Mouse (Mus musculus) right cerebral cortex, adult 2 months (tissue): ENCODE results near the gene Etv6.
A peak's percentile ranks its signal among the peaks of the same experiment; 100 is the strongest.

Experiments
- DNase-seq, 2 experiments: peaks; one replicate each; pipeline ENCODE4 v3.0.0; 2021 to 2022; ENCODE audit warnings: low spot score in 2 of 2

Etv6 gene

DNA sequence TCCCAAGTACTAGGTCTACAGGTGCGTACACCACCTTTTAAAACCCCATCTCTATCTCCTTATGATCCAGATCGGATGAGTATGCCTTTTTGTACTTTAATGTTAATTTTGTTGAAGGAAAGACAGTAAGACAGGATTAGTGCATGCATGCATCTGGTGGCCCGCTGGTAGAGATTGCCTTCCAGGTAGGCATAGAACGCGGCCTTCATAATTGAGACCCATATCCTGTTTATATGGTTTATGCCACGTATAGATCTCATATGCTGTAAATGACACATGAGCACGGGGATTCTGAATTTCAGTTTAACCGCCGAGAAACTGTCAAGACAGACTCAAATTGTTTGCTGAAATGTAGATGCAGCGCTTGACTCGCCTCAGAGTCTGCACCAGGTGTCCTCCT lies 133.3 kb downstream of the Etv6 start:
- no peak for DNase-seq

DNA sequence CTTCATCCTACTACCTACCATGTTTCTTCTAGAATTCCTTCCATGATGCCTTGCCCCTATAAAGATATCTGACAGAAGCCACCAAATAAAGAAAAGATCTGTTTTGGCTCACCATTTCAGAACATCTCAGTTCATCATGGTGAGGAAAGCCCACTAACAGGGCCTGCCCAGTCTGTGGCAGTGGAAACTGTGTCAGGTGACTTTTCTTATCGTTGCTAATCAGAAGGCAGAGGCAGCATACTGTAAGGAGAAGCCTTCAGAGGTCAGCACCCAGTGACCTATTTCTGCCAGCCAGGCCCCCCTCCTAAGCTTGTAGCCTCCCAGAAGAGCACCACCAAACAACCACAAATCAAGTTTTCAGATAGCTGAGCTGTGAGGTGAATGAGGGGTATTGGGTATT lies 135.7 kb downstream of the Etv6 start:
- no peak for DNase-seq

DNA sequence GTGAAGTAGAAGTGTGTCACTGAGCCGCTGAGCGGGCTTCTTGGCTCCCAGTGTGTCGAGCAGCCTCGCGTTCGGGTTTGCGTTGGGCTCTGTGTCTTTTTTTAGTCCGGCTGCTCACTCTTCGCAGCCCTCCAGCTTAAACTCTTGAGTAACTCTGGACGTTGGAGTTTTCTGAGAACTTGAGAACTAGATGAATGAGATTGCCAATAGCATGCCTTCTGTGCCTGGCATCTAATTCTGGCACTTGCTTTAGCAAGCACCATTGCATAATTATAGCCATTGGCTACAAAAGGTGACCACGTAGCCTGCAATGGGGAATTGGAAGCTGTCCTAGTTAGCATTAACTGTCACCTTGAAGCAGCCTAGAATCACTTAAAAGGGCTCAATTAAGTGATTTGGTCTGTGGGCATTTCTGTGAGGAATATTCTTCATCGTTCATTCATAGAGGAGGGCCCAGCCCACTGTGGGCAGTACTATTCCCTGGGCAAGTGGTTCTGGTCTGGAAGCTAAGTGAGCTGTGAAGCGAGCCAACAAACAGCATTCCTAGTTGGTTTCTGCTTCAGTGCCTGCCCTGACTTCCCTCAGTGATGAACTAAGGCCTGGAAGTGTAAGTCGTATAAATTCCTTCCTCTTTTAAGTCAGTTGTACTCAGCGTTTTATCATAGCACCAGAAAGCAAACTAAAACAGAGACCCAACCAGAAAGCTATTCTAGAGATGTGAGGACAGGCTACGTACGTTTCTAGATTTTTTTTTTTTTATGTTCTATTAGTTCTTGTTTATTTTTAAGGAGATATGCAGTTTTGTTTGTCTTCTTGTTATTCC lies 136.6 kb downstream of the Etv6 start:
- DNase-seq, result peak; percentile 52 to 57

DNA sequence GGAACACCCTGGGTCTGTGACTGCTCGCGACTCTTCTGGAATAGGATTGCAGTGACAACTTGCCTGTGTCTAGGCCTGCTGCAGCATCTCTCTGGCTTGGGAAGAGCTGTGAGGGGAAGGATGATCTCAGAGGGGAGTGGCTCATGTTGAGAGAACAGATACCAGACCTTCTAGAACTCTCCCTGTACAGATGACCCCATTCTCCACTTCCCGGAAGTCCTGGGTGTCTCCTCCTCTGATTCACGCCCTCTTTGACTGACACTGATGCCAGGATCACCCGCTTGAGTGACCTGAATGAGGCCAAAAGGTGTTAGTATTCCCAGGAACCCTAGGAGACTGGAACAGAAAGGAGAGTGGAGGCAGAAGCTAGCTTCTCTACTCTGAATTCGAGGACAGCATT lies 137.9 kb downstream of the Etv6 start:
- no peak for DNase-seq

DNA sequence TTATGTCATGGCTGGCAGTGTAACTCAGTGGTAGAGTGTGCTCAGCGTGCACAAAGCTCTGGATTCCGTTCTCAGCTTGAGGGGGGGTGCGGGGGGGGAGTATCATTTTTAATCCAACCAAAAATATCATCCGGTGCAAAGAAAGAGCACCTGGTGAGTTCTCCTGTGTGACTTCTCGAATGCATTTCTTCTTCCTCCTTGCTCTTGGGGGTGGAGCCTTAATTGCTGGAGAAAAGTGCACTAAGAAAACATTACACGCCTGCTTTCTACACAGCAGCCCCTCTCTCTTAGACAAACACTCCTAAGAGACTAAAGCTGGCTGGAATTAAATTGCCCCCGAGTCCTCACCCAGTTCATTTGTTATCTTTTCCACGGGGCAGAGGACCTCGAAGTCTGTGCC lies 139.6 kb downstream of the Etv6 start:
- DNase-seq, result no peak

DNA sequence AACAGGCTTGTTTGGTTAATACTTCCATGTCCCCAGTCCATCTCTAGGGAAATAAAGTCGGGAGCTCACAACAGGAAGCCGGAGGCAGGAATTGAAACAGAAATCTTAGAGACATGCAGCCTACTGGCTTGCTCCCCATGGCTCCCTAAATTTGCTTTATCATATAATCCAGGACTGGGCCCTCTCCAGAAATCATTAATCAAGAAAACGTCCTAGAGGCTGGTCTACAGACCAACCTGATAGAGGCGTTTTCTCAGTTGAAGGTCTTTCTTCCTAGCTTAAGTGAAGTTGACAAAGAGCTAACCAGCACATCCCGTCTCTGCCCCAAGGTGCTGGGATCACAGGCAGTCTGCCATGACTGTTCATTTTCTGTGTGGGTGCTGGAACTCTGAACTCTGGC lies 141.7 kb downstream of the Etv6 start:
- no peak for DNase-seq

DNA sequence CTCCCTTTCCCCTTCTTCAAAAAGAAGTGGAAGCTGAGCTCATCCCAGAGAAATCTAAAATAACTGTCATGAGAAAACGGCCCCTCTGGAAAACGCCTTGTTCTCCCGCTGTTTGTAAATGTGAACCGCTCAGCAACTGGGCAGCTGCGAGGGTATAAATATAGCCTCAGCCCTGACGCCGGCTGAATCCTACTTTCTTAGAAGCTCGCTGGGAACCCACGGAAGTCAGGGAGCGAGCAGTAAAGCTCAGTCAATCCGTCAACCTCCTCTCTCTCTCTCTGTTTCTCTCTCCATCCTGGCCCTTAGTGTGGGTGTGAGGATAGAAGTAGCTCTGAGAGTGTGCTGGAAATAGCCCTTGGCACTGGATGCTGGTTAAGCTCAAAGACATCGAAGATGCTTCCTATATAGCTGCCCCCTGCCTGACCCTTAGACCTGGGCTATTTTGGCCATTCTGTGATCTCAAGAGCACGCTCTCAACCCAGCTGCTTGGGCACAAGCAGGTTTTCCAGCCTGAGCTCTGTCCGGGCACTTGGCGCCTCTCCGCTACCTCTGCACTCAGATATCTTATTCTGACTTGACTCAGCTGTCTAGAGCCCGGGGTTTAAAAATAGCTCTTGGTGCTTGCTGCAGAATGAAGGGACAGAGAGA lies 146.9 kb downstream of the Etv6 start:
- peak; percentile 63 to 71 for DNase-seq

DNA sequence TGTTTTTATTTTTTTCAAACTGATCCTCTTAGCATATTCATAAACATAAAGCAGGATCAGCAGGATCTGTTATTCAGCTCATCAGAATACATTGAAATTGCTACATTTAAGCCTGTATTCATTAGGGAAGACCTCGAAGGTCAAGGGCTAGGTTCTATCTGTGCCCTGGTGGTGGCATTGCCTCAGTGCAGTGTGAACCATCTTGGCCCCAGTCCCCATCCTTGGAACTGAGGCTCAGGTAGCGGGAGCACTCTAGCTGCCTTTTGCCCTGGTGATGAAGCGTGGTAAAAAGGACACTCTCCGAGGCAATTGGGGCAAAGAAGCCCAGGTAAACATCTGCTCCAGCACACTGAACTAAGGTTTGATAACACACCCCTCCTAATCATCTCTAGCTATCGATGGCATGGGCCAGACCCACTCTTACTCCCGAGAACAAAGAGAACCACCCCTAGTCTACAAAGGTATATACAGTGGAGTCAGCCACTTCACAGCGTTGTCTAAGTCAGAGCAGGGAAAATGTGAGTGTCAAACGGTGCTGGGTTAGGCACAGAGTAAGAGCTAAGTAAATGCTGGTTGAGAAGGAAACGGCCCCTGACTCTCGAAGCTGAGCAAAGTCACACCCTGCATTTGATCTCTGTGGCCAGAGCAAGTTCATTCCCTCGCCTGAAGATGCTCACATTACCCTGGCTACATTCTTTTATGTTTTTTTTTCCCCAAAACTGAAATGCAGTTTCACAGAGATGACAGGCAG lies 148.3 kb downstream of the Etv6 start:
- DNase-seq, result no peak

DNA sequence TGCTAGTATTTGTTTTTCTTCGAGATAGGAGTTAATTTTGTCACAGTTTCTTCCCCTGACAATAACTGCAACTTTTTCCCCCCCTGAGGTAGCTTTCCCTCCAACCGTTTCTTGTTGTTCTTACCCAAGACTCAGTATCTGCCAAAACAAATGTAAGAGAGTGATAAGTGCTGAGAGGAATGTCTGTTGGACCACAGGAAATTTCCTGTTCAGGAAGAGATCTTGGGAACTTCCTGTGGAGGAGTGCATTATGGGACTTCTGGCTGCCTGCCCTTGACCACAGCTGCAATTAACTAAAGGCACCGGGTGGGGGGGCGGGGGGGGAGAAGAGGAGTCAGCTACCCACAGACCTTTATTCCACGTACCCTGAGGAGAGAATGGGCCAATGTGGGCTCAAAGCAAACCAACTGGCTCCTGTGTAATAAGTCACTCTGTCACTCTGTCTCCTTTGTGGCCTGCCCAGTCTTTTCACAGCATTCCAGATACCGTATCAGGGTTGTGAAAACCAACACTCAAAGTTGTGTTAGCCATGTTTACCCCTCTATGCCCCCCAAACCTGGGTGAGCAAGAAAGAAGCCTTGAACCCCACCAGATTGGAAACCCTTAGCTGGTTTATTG lies 150.9 kb downstream of the Etv6 start:
- DNase-seq, result no peak

DNA sequence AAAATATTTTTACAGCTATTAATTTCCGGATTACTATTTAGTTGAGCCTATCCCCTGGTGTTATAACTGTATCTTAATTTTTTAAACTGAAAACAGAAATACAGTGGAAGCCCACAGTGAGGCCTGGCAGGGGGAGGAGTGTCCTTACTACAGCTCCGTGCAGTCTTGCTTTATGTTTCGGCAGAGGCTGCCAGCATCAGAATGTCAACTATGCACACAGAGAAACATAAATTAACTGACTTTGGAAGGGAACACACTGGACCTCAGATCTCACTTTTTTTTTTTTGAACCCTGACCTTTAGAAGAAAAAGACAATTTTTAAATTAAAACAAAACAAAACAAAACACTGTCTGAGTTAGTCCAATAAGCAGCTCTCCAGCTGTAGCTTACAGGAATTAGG lies 153.2 kb downstream of the Etv6 start:
- DNase-seq, result no peak

DNA sequence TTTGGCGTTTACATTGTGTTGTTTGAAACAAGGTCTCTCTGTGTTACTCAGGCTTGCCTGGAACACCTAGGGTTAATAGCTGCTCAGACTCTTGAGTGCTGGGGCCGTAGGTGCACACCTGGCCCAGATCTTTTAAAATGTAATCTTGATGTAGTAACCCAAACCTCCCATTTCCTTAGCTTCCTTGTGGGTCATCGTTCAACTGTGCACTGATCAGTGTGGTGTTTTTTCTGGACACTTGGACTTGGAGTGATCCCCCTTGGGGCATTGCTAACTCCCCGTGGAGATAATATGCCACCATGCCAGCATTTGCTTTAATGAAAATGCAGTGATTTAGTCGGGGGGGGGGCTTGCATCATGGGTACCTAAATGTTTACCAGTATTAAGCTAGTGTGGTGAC lies 153.7 kb downstream of the Etv6 start:
- DNase-seq, result no peak

DNA sequence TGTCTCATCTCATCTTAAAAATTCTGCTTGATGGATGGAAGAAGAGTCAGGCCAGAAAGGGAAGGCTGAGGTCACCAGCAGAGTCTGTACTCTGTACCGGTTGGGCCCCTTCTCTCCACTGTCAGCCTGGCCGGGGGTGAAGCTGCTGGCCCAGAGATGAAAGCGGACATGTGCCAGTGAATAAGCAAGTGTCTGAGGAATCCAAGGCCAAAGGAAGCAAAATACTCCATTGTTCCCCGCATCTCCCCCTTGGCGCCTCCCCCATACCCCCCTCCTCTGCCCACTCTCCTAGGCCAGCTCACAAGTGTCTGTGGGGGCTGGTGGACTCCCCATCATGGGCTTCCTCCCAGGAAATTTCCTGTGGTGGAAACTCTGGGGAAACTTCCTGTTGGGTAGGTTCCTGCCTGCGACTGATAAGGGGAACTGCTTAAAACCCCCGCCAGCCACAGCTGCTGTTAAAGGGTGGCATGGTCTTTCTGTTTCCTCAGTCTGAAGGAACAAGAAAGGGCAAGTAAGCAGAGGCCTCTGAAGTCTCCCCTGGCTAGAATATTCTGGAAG lies 154.2 kb downstream of the Etv6 start:
- no peak for DNase-seq

DNA sequence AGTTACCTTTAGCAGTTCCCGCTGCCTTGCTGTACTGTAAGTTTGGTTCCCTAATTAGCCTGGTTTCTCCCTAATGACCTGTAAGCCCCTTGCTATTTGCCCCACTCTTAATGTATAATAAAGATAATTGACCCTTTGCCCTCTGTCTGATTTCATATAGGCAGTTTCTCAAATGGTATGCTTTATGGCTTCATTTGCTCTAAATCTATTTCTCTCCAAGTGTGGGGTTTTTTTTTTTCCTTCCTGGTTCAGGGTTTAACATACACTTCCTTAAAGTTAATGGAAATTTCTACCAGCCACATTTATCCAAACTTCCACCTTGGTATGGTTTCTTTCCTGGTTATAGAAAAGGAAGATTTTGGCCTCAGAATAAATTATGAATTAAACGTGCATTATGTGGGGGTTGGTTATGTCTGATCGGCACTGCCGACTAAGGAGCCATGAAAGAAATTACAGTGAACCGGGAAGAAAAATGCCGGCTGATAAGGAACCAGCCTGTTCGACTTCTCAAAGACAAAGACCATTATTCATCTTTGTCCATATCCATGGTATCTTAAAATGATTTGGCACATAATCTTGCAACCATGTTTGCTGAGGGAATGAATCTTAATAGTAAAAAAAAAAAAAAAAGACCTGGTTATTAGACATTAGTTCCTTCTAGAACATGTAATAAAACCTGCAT lies 155.2 kb downstream of the Etv6 start:
- no peak for DNase-seq

DNA sequence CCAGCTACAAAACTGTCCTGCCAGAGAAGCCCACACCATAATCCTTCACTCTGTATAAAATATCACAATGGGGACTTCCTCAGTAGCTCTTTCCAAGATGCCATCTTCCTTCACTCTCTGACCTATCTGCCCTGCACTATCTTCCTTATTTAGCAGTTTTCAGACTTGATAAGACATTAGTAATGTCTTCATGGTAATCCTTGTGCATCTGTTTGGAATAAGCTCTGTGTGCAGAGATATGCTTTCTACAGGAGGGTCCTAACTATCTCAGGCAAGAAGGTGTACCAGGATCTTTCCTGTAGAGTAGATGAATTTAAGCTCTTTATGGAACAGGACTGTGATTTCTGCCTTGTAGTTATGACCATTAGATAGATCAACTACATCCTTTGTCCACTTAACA lies 157.2 kb downstream of the Etv6 start:
- no peak for DNase-seq

DNA sequence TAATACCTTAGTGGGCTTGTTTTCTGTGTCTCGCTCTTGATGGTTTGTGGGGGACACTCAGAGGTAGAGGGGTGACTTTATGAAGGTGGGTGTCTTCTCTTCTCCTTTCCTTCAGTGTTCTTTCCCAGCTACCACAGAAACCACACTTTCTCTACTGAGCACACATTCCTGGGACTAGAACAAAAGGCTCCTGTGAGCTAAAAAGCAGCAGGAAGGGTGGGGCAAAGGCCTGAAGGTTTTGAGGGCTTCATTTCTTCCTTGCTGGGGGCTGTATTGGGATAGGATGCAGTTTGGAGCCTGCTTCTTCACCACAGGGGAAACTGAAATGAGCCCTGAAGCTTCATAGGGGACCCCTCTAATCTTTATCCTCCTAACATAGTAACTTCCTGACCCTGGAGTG lies 164.4 kb downstream of the Etv6 start:
- DNase-seq, result no peak

DNA sequence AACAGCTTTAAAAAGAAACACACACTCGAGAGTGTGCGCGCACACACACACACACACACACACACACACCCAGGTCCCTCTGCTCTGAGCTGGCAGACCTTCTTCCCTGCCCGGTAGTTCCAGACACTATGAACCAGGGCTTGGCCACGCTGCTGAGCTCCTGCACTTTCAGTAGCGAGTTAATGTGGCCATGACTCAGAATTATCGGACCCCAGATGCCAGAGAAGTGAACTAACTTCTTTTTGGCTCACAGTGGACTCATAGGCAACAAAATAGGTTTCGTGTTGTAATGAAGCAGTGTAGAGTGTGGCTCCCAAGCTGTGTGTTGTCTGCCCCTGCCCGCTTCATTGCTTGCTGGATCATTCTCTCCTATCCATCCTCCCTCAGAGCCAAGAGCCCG lies 165.1 kb downstream of the Etv6 start:
- peak in 1 of 2 experiments; percentile 10 for DNase-seq

DNA sequence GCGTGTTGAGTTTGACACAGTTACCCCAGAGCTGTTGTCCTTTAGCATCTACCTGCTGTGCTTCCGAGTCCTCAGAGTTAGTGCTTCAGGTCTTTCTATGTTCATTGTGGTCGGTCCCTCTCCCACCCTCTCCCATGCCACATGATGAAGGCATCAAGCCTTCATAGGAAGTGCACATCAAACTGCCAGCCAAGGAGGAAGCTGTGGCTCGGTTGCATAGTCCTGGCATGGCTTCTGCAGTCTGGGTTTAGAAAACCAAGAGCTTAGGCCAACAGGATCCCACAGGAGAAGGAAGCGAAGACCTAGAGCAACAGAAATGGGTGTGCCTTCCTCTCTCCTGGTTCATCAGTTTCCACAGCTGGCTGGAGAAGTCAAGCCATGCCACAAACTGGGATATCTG lies 166.7 kb downstream of the Etv6 start:
- DNase-seq, result no peak

DNA sequence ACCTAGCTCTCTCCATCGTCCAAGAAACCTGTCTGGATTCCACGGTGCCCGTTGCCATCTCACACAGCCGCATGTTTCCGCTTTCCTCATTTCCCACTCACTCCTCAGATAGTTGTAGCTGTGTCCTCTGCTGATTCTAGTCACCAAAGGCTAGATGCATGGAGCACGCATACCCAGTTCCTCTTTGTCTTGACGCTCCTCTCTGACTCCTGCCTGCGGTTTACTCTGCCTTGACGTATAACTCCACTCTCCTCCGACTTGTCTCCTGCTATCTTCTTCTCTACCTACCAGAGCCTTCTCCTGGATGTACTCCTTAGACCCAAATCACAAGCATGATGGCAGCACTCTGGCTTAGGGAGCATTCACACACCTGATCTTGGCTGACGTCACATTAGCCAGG lies 169.7 kb downstream of the Etv6 start:
- no peak for DNase-seq

DNA sequence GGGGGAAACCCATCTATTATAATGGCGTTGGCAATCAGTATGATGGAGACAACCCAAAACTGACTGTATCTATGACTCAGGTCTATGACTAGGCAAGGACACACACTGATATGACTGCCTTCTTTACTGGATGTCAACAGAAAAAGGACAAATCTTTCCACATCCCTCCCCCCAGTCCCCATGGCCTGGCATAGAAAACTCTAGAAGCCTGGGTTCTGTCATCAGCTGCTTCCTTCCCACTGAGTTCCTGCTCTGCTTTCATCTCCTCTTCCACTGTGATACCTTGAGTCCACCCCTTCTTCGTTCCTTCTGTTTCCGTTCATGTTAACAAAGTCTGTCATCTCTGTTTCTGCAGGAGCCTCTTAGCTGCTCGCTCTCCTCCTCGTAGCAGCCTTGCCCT lies 170.2 kb downstream of the Etv6 start:
- DNase-seq, result no peak

DNA sequence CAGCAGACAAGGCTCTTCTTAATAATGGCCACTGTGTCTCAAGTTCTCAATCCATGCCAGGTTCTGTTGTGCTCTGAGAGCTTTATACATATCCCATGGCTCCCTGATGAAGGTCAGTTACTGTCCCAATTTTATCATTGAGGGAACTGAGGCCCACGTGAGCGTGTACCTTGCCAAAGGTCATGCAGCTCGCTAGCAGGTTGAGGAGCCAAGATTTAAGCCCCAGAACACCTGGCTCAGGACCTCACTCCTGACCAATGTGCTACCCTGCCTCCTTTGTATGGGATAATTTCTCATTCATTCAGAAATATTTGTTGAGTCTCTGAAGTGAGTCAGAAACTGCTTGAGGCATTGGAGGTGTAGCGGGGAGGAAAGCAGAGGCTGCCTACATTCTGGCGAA lies 170.8 kb downstream of the Etv6 start:
- DNase-seq, result no peak

DNA sequence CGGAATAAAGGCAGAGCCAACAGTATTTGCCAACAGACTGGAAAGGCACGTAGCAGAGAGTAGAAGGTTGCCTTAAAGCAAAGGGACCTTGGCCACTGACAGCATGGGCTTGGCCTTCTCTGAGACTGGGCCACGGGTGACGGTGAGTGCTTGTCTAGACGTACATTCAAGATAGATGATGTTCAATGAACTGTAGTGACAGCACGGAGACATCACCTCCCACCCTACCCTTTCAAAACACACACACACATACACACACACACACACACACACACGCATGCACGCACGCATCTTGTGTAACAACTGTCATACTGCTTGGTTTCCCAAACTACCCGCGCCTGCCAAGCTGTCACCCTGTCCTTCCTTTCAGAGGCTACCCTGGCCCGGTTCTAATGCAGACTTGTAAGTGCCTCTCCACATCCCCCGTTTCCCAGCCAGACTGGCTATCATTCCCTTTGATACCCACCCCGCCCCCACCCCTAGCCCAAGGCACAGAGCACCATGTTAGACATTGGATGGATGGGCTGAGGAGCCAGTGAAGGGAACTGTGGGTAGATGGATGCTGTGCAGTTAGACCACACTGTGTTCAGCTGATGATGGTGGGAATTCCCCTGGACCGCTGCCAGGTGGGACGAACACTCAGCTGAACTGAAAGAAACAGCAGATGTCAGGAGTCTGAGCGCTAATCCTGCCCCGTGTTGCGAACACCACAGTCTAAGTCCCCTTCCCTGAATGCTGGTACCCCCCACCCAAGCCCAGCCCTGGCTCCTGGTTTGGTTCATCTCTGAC lies 172.1 kb downstream of the Etv6 start:
- DNase-seq, result peak; percentile 27 to 29
